Mouse (Mus musculus) embryonic facial prominence, embryonic 15.5 days (tissue): ENCODE results near the gene H60c. TPM values are rescaled to one million over a fixed set of nuclear protein-coding genes. Genes with fewer than 3 reads are reported as not detected.

Experiments
- ATAC-seq: fragments of 200-750 bp; cut with Nextera tagmentation; 2 replicates; pipeline ENCODE4 v1.8.0; 2017; ENCODE audit warnings: low read depth, moderate TSS enrichment; ENCODE audit not compliant: insufficient number of reproducible peaks, low FRiP score, low TSS enrichment
- H3K27ac ChIP-seq: fragments of 300-500 bp; sonication (generic); replicated peaks from 2 replicates; pipeline ENCODE4 v1.5.1; 2015; ENCODE audit warnings: mild to moderate bottlenecking, inconsistent platforms
- H3K27me3 ChIP-seq: fragments of 300-500 bp; sonication (generic); 2 replicates; pipeline ENCODE4 v1.6.1; 2015; ENCODE audit warnings: inconsistent platforms
- H3K36me3 ChIP-seq: fragments of 300-500 bp; sonication (generic); 2 replicates; pipeline ENCODE4 v1.6.1; 2015; ENCODE audit warnings: mild to moderate bottlenecking, inconsistent platforms
- H3K4me1 ChIP-seq: fragments of 300-500 bp; sonication (generic); 2 replicates; pipeline ENCODE4 v1.6.1; 2015; ENCODE audit warnings: inconsistent platforms
- H3K4me2 ChIP-seq: fragments of 300-500 bp; sonication (generic); replicated peaks from 2 replicates; pipeline ENCODE4 v1.6.1; 2015; ENCODE audit warnings: mild to moderate bottlenecking, inconsistent platforms
- H3K4me3 ChIP-seq: fragments of 300-500 bp; sonication (generic); replicated peaks from 2 replicates; pipeline ENCODE4 v1.5.1; 2015; ENCODE audit warnings: mild to moderate bottlenecking, inconsistent platforms
- H3K9ac ChIP-seq: fragments of 300-500 bp; sonication (generic); 2 replicates; pipeline ENCODE4 v1.6.1; 2015; ENCODE audit warnings: inconsistent platforms
- H3K9me3 ChIP-seq: fragments of 300-500 bp; sonication (generic); replicated peaks from 2 replicates; pipeline ENCODE4 v1.6.1; 2016; ENCODE audit warnings: inconsistent platforms
- WGBS: fragments of 180-500 bp; shearing (Covaris S2); methylation state at CpG from one replicate; pipeline ENCODE4 v1.1.7; 2015; 5-methylcytosine and 5-hydroxymethylcytosine counted together
- polyA plus RNA-seq: library from polyadenylated mRNA; unstranded; fragments of >200 nt; fragmentation: Nextera tagmentation; extraction: Ambion mirVana; gene quantifications from 2 replicates; pipeline ENCODE4 v1.2.1, GENCODE M21; 2015

Gene H60c
- polyA plus RNA-seq, 1 experiment from 2014 or later: 3.3 TPM

DNA sequence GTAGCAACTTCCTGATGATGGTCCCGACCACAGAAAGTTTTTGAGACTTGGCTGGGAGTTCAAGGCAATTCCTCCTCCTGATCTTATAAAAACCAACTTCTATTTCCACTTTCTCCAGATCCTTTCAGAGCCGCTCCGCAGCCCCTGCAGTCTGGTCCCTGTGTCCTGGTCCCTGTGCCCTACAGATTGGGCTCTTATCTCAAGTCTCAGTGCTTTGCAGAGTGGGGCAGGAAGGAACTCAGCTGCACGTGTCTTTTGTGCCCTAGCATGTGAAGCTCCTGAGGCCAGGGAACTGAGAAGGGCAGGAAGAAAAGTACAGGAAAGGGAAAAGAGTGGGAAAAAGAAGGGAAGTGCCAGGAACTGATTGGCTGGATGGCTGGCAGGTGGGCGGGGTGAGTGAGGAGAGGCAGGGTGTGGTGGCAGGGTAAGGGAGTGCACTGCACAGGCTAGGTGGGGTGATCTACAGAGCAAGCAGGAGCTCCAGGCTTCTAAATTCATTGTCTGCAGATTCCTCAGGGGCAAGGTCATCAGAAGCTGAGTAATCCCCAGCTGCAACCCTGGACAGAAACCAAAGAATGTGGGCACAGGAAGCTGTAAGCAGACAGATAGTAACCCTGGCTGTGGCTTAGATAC is 30.8 kb downstream of the H60c start:
- Histone ChIP-seq H3K27ac (no peak overlapping the region), H3K9ac (no peak overlapping the region), H3K36me3 (no peaks in the 10 kb centered on the region), H3K4me1 (no peaks in the 10 kb centered on the region), H3K4me3 (no peak overlapping the region), H3K4me2 (no peak overlapping the region), H3K9me3 (no peaks in the 10 kb centered on the region), H3K27me3 (no peaks in the 10 kb centered on the region)
- no peak for ATAC-seq
- WGBS: 69% methylated on average over 5 of the region's 5 CpGs

DNA sequence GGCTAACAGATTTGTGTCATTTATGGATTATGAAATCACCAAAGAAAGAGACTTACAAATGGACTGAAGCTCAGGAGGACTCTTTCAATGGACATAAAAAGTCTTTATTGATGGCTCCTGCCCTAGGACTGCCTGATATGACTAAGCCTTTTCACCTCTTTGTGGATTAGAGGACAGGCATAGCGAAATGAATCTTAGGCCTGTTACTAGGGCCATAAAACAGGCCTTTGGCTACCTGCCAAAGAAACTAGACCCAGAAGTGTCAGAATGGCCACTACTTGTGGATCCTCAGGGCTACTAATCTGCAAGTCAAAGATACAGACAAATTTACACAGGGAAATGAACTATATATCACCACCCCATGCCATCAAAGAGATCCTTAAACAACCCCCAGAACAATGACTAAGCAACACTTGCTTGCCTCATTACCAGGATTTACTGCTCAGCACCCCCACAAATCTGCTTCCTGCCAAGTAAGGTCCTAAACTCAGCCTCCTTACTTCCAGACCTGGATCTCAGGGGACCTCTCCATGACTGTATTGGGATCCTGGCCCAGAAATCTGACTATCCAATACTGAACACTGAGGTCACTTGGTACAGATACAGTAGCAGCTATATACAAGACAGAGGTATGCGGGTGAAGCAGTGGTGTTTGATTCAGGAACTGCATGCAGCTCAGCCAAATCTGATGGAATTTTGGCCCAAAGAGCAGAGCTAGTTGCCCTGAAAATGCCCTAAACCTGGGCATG is 39.0 kb downstream of the H60c start:
- Histone ChIP-seq H3K27me3 (no peaks in the 10 kb centered on the region), H3K9ac (no peak overlapping the region), H3K9me3 (no peaks in the 10 kb centered on the region), H3K4me2 (no peak overlapping the region), H3K4me1 (no peaks in the 10 kb centered on the region), H3K27ac (no peak overlapping the region), H3K36me3 (no peaks in the 10 kb centered on the region), H3K4me3 (no peak overlapping the region)
- ATAC-seq: no peak
- WGBS: 78% methylated on average over 2 of the region's 2 CpGs

Other genes with a start within 250 kb of the H60c start
- gene Ppp1r14c, start 98.3 kb upstream of the H60c start, polyA plus RNA-seq: 25.8 and 27.7 TPM in 2 replicates